Mouse (Mus musculus) heart, embryonic 14.5 days (tissue): ENCODE measurements around the gene Ccdc194. TPM values are rescaled to one million over a fixed set of nuclear protein-coding genes. Genes with fewer than 3 reads are reported as not detected.
A peak's percentile ranks its signal among the peaks of the same experiment; 100 is the strongest.

Experiments
- ATAC-seq: fragments of 200-750 bp; cut with Nextera tagmentation; 2 replicates; pipeline ENCODE4 v1.8.0; 2017; ENCODE audit warnings: low read depth, moderate TSS enrichment; ENCODE audit not compliant: insufficient number of reproducible peaks, insufficient read depth, low FRiP score
- H3K27ac ChIP-seq, 2 experiments: fragments of 200-500 bp in 1 of 2; fragments of 300-500 bp in 1 of 2; sonication (generic) in 1 of 2; replicated peaks in 1 of 2; 2 replicates each; pipeline ENCODE4 v1.5.1; 2012 to 2014; ENCODE audit warnings: low read depth in 2 of 2, low read length in 2 of 2, control low read depth in 1 of 2, mild to moderate bottlenecking in 1 of 2, mixed read lengths in 1 of 2; ENCODE audit not compliant: control insufficient read depth in 1 of 2, insufficient read depth in 1 of 2
- H3K27me3 ChIP-seq: fragments of 300-500 bp; sonication (generic); 2 replicates; pipeline ENCODE4 v1.6.1; 2014; ENCODE audit warnings: mild to moderate bottlenecking, low read length, control low read depth; ENCODE audit not compliant: control insufficient read depth, insufficient read depth
- H3K36me3 ChIP-seq: fragments of 300-500 bp; sonication (generic); 2 replicates; pipeline ENCODE4 v1.6.1; 2014; ENCODE audit warnings: mild to moderate bottlenecking, control low read depth, low read length, mixed read lengths; ENCODE audit not compliant: control insufficient read depth, insufficient read depth
- H3K4me1 ChIP-seq, 2 experiments: fragments of 200-500 bp in 1 of 2; fragments of 300-500 bp in 1 of 2; sonication (generic) in 1 of 2; 2 replicates each; pipeline ENCODE4 v1.6.1; 2012 to 2014; ENCODE audit warnings: low read length in 2 of 2, control low read depth in 1 of 2, mixed read lengths in 1 of 2; ENCODE audit not compliant: control insufficient read depth in 2 of 2, insufficient read depth in 2 of 2
- H3K4me2 ChIP-seq: fragments of 300-500 bp; sonication (generic); 2 replicates; pipeline ENCODE4 v1.6.1; 2014; ENCODE audit warnings: mild to moderate bottlenecking, low read length
- H3K4me3 ChIP-seq, 2 experiments: fragments of 200-500 bp in 1 of 2; fragments of 300-500 bp in 1 of 2; sonication (generic) in 1 of 2; 2 replicates each; pipeline ENCODE4 v1.5.1; 2012 to 2014; ENCODE audit warnings: low read length in 2 of 2, mild to moderate bottlenecking in 2 of 2, control low read depth in 1 of 2, low read depth in 1 of 2, moderate library complexity in 1 of 2; ENCODE audit not compliant: control insufficient read depth in 1 of 2, insufficient read depth in 1 of 2
- H3K9ac ChIP-seq: fragments of 300-500 bp; sonication (generic); 2 replicates; pipeline ENCODE4 v1.6.1; 2014; ENCODE audit warnings: mild to moderate bottlenecking, low read length
- H3K9me3 ChIP-seq: fragments of 300-500 bp; sonication (generic); 2 replicates; pipeline ENCODE4 v1.6.1; 2016; ENCODE audit warnings: low read length, control low read depth; ENCODE audit not compliant: control insufficient read depth
- WGBS: fragments of 180-500 bp; shearing (Covaris S2); extraction: QIAGEN DNeasy Blood & Tissue Kit; methylation state at CpG from one replicate; pipeline ENCODE4 v1.1.7; 2014; 5-methylcytosine and 5-hydroxymethylcytosine counted together
- polyA plus RNA-seq: library from polyadenylated mRNA; unstranded; fragments of >200 nt; fragmentation: Nextera tagmentation; extraction: Ambion mirVana; gene quantifications from 2 replicates; pipeline ENCODE4 v1.2.1, GENCODE M21; 2014

Ccdc194 gene
- polyA plus RNA-seq, result 0.35 and 0.89 TPM in 2 replicates

GRCm38 (mm10) chr8:71525226-71526050, at the start of gene Ccdc194:
TSS of gene Ccdc194 (minus strand) at chr8:71525711.
- 14% methylated on average over 46 of the region's 46 CpGs for WGBS
- no peaks in the 10 kb centered on the region for H3K9me3 ChIP-seq
- peak within 1 kb of the TSS; percentile 51 for H3K4me2 ChIP-seq
- H3K27ac ChIP-seq, result peak within 1 kb of the TSS; percentile 88 to 95
- H3K4me3 ChIP-seq, result peak within 1 kb of the TSS; percentile 3 to 6; a peak in 2 of 4 replicates
- ATAC-seq, result no peak
- peak within 1 kb of the TSS; percentile 46 for H3K9ac ChIP-seq
- H3K36me3 ChIP-seq, result no peaks in the 10 kb centered on the region
- H3K27me3 ChIP-seq, result no peaks in the 10 kb centered on the region
- peaks cover 28 to 29% of the 10 kb centered on the region in 2 experiments for H3K4me1 ChIP-seq

GRCm38 (mm10) chr8:71575020-71575419, 49.5 kb upstream of the Ccdc194 start:
- Histone ChIP-seq H3K9ac (no peak overlapping the region), H3K4me3 (no peak overlapping the region), H3K9me3 (no peaks in the 10 kb centered on the region), H3K36me3 (no peaks in the 10 kb centered on the region), H3K4me1 (peaks cover 9 to 19% of the 10 kb centered on the region in 2 experiments), H3K4me2 (no peak overlapping the region), H3K27me3 (no peaks in the 10 kb centered on the region), H3K27ac (no peak overlapping the region)
- WGBS, result 22% methylated on average over 1 of the region's 1 CpGs
- ATAC-seq, result no peak

- 65% methylated on average over 7 of the region's 7 CpGs for WGBS
- no peaks in the 10 kb centered on the region for H3K27me3 ChIP-seq
- no peaks in the 10 kb centered on the region for H3K9me3 ChIP-seq
- H3K4me1 ChIP-seq, result peaks cover 9 to 19% of the 10 kb centered on the region in 2 experiments
- H3K9ac ChIP-seq, result no peak overlapping the region
- no peak for ATAC-seq
- no peak overlapping the region for H3K4me2 ChIP-seq
- H3K4me3 ChIP-seq, result no peak overlapping the region
- no peaks in the 10 kb centered on the region for H3K36me3 ChIP-seq
- H3K27ac ChIP-seq, result no peak overlapping the region
Measured at GRCm38 (mm10) chr8:71574426-71574825, 48.9 kb upstream of the Ccdc194 start.

- peaks cover 16 to 30% of the 10 kb centered on the region in 2 experiments for H3K4me1 ChIP-seq
- ATAC-seq, result no peak
- no peak overlapping the region for H3K9ac ChIP-seq
- H3K4me3 ChIP-seq, result no peak overlapping the region
- WGBS, result 65% methylated on average over 9 of the region's 9 CpGs
- H3K9me3 ChIP-seq, result no peaks in the 10 kb centered on the region
- no peaks in the 10 kb centered on the region for H3K36me3 ChIP-seq
- no peaks in the 10 kb centered on the region for H3K27me3 ChIP-seq
- H3K4me2 ChIP-seq, result no peak overlapping the region
- peak overlapping the region; percentile 1 to 25; a peak in 2 of 4 replicates for H3K27ac ChIP-seq
Measured at GRCm38 (mm10) chr8:71572847-71573633, 47.5 kb upstream of the Ccdc194 start.

GRCm38 (mm10) chr8:71572077-71572476, 46.6 kb upstream of the Ccdc194 start:
- no peak for ATAC-seq
- H3K4me3 ChIP-seq, result no peak overlapping the region

GRCm38 (mm10) chr8:71570291-71570954, 44.9 kb upstream of the Ccdc194 start:
- WGBS, result under 1% methylated on average over 41 of the region's 41 CpGs
- peak overlapping the region in 1 of 2 experiments; percentile 64; a peak in 1 of 4 replicates for H3K27ac ChIP-seq
- ATAC-seq, result peak; percentile 71
- H3K4me2 ChIP-seq, result peak overlapping the region; percentile 91
- no peaks in the 10 kb centered on the region for H3K9me3 ChIP-seq
- peak overlapping the region; percentile 73 for H3K9ac ChIP-seq
- H3K4me1 ChIP-seq, result peaks cover 16 to 30% of the 10 kb centered on the region in 2 experiments
- peak overlapping the region; percentile 53 to 54 for H3K4me3 ChIP-seq
- 0 out of 2 replicates have a peak, but pooled peaks cover 4% of the 10 kb centered on the region for H3K27me3 ChIP-seq
- H3K36me3 ChIP-seq, result no peaks in the 10 kb centered on the region

More at GRCm38 (mm10) chr8:71572077-71572476, 46.6 kb upstream of the Ccdc194 start:
- peaks cover 16 to 30% of the 10 kb centered on the region in 2 experiments for H3K4me1 ChIP-seq
- WGBS, result 90% methylated on average over 2 of the region's 2 CpGs
- no peak overlapping the region for H3K27ac ChIP-seq
- no peaks in the 10 kb centered on the region for H3K36me3 ChIP-seq
- H3K4me2 ChIP-seq, result no peak overlapping the region
- no peaks in the 10 kb centered on the region for H3K27me3 ChIP-seq
- H3K9me3 ChIP-seq, result no peaks in the 10 kb centered on the region
- no peak overlapping the region for H3K9ac ChIP-seq
